Comparison of ENCODE assay signal across 22 mouse cellular contexts in the genomic region with DNA sequence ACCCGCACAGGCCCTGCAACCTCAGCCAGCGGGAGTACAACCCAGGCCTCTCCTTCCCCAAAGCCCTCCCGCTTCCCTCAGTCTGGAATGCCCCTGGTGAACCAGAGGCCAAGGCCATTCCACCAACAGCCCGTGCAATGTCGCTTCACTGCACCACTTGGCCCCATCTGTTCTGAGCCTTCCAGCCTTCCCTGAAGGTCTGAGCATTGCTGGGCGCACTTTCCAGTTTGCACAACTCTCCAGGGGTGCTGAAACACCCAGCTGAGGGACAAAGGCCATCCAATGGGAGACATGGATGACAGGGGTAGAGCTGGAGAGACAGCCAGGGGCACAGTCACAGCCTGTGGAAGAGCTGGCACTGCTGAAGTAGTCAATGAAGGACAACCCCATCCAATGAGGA.
DNase-seq lines count a peak whose midpoint lies in the region; ATAC-seq lines count a peak whose summit lies in the region.
"Had no signal": no experiment of that assay in that cellular context is flagged by ENCODE, and none has a peak within 500 bp of the region (broad histone marks: within the 10 kb centered on the region; RNA-seq: fewer than 3 reads in every experiment).

No protein-coding gene starts in this region.

- H3K36me3 ChIP-seq in kidney, embryonic 14.5 days (ENCODE audit: control insufficient read depth, insufficient read depth, low read length), result no peaks in the 10 kb centered on the region
- no peaks in the 10 kb centered on the region for H3K36me3 ChIP-seq in midbrain, embryonic 13.5 days
- H3K36me3 ChIP-seq: embryonic facial prominence, embryonic 15.5 days; forebrain, embryonic 10.5 days; hindbrain, embryonic 10.5 days; intestine, embryonic 15.5 days had no signal

- H3K9ac ChIP-seq in kidney, embryonic 14.5 days (ENCODE audit: low read depth, low read length), result no peak overlapping the region
- H3K9ac ChIP-seq in midbrain, embryonic 13.5 days (replicated peaks), result no peak overlapping the region
- H3K9ac ChIP-seq: embryonic facial prominence, embryonic 15.5 days; hindbrain, embryonic 14.5 days; intestine, embryonic 15.5 days had no signal

- peak; percentile 17 for DNase-seq in adrenal gland, adult 2 months
- DNase-seq in adrenal gland, adult 18-20 months (ENCODE audit: low spot score in 2 of 2), result no peak
- DNase-seq in kidney, adult 9 months, result no peak
- peak; percentile 32 for DNase-seq in adrenal gland, postnatal 25 days
- no peak for DNase-seq in layer of hippocampus, adult 9-11 months
- DNase-seq: cerebellum, adult 8-10 months; cerebellum, postnatal 14 days; embryo, embryonic 11 days; gastrocnemius, adult 2 months; gastrocnemius, postnatal 25 days; heart, postnatal 14 days had no signal

- no peak overlapping the region for H3K27ac ChIP-seq in kidney, embryonic 14.5 days (ENCODE audit: low read depth, low read length)
- no peak overlapping the region for H3K27ac ChIP-seq in midbrain, embryonic 13.5 days
- H3K27ac ChIP-seq: embryonic facial prominence, embryonic 15.5 days; forebrain, embryonic 10.5 days; gastrocnemius, adult 2 months; hindbrain, embryonic 10.5 days; hindbrain, embryonic 14.5 days; intestine, embryonic 15.5 days had no signal

- H3K4me3 ChIP-seq in kidney, embryonic 14.5 days (ENCODE audit: low read length), result no peak overlapping the region
- H3K4me3 ChIP-seq in midbrain, embryonic 13.5 days (replicated peaks), result no peak overlapping the region
- H3K4me3 ChIP-seq: embryonic facial prominence, embryonic 15.5 days; erythroblast, embryonic 14.5 days; forebrain, embryonic 10.5 days; gastrocnemius, adult 2 months; hindbrain, embryonic 10.5 days; intestine, embryonic 15.5 days had no signal

- no peaks in the 10 kb centered on the region for H3K9me3 ChIP-seq in kidney, embryonic 14.5 days (ENCODE audit: control insufficient read depth, low read length)
- H3K9me3 ChIP-seq in midbrain, embryonic 13.5 days, result no peaks in the 10 kb centered on the region
- H3K9me3 ChIP-seq: embryonic facial prominence, embryonic 15.5 days; forebrain, embryonic 10.5 days; hindbrain, embryonic 10.5 days; intestine, embryonic 15.5 days had no signal

- ATAC-seq in kidney, embryonic 14.5 days (ENCODE audit: low FRiP score, low TSS enrichment), result peak; percentile 39; the same call in 1 of the 2 replicates
- no peak for ATAC-seq in midbrain, embryonic 13.5 days
- ATAC-seq: activated CD4-positive, CD25-positive, alpha-beta regulatory T cell, adult 4 months; forebrain, embryonic 14.5 days; intestine, embryonic 15.5 days; Patski had no signal

- WGBS in kidney, embryonic 14.5 days, result 46% methylated on average over 6 of the region's 6 CpGs
- WGBS in midbrain, embryonic 13.5 days, result 83% methylated on average over 6 of the region's 6 CpGs

- H3K4me1 ChIP-seq in kidney, embryonic 14.5 days (ENCODE audit: control insufficient read depth, insufficient read depth, low read length), result no peaks in the 10 kb centered on the region
- no peaks in the 10 kb centered on the region for H3K4me1 ChIP-seq in midbrain, embryonic 13.5 days (replicated peaks)
- H3K4me1 ChIP-seq: embryonic facial prominence, embryonic 15.5 days; forebrain, embryonic 10.5 days; intestine, embryonic 15.5 days had no signal

- H3K4me2 ChIP-seq in kidney, embryonic 14.5 days (replicated peaks; ENCODE audit: low read depth, low read length), result no peak overlapping the region
- no peak overlapping the region for H3K4me2 ChIP-seq in midbrain, embryonic 13.5 days (replicated peaks)
- H3K4me2 ChIP-seq: embryonic facial prominence, embryonic 15.5 days; hindbrain, embryonic 14.5 days; intestine, embryonic 15.5 days had no signal

- H3K27me3 ChIP-seq in kidney, embryonic 14.5 days (ENCODE audit: control insufficient read depth, insufficient read depth, low read length), result no peaks in the 10 kb centered on the region
- no peaks in the 10 kb centered on the region for H3K27me3 ChIP-seq in midbrain, embryonic 13.5 days
- H3K27me3 ChIP-seq: embryonic facial prominence, embryonic 15.5 days; intestine, embryonic 15.5 days; Patski had no signal

Comparison
In these comparisons a context has a peak if more than half of its experiments do, and no peak if none do; other contexts are left out.
1. DNase-seq: peak in adrenal gland, adult 2 months (single experiment) and adrenal gland, postnatal 25 days (single experiment); none in adrenal gland, adult 18-20 months (0 of 2), kidney, adult 9 months (single experiment) and layer of hippocampus, adult 9-11 months (single experiment).